In genomic region chr3:133533272-133533995, GRCm38 (mm10) we compare ENCODE assay signal across 27 mouse cellular contexts. TPM values are rescaled to one million over a fixed set of nuclear protein-coding genes. Genes with fewer than 3 reads are reported as not detected.
A peak's percentile ranks its signal among the peaks of the same experiment; 100 is the strongest.
DNase-seq lines count a peak whose midpoint lies in the region; ATAC-seq and TF ChIP-seq lines count a peak whose summit lies in the region.
"Had no signal": no experiment of that assay in that cellular context is flagged by ENCODE, and none has a peak within 500 bp of the region (broad histone marks: within the 10 kb centered on the region; RNA-seq: fewer than 3 reads in every experiment).

No protein-coding gene starts in this region.

- TF ChIP-seq CTCF in stomach, postnatal 0 days (IDR thresholded peaks at IDR 0.05; ENCODE audit: low read depth): no peak

- 71% methylated on average over 11 of the region's 11 CpGs for WGBS in heart, embryonic 16.5 days
- WGBS in heart, embryonic 12.5 days: 58% methylated on average over 11 of the region's 11 CpGs
- WGBS in stomach, postnatal 0 days: 60% methylated on average over 11 of the region's 11 CpGs

- ATAC-seq in heart, embryonic 16.5 days (replicated peaks; ENCODE audit: extremely low read depth, insufficient read depth, low FRiP score): no peak
- ATAC-seq in heart, embryonic 12.5 days (ENCODE audit: insufficient number of reproducible peaks, low FRiP score): no peak
- ATAC-seq in stomach, postnatal 0 days (ENCODE audit: low FRiP score, low TSS enrichment): 0 out of 2 replicates have a peak, but pooled peaks have one; percentile 70
- ATAC-seq: forebrain, embryonic 14.5 days; inflammation-experienced regulatory T-cells, adult 6 months had no signal

- H3K4me3 ChIP-seq in heart, embryonic 16.5 days (ENCODE audit: low read length): no peak overlapping the region
- H3K4me3 ChIP-seq in heart, embryonic 12.5 days: no peak overlapping the region
- H3K4me3 ChIP-seq in stomach, postnatal 0 days (ENCODE audit: low read depth, low read length): no peak overlapping the region
- H3K4me3 ChIP-seq: hindbrain, embryonic 10.5 days; hindbrain, embryonic 15.5 days; limb, embryonic 13.5 days; lung, embryonic 15.5 days; midbrain, embryonic 10.5 days; myocyte; neural tube, embryonic 13.5 days had no signal

- no peaks in the 10 kb centered on the region for H3K9me3 ChIP-seq in heart, embryonic 16.5 days (replicated peaks; ENCODE audit: control insufficient read depth, low read length)
- H3K9me3 ChIP-seq in heart, embryonic 12.5 days (replicated peaks): 0 out of 2 replicates have a peak, but pooled peaks cover 5% of the 10 kb centered on the region
- H3K9me3 ChIP-seq in stomach, postnatal 0 days (ENCODE audit: control insufficient read depth, low read length): no peaks in the 10 kb centered on the region
- H3K9me3 ChIP-seq: G1E; hindbrain, embryonic 10.5 days; hindbrain, embryonic 15.5 days; limb, embryonic 13.5 days; lung, embryonic 15.5 days; neural tube, embryonic 13.5 days had no signal

- 0 out of 2 replicates have a peak overlapping the region, but pooled peaks have one; percentile 1 for H3K4me2 ChIP-seq in heart, embryonic 16.5 days (ENCODE audit: low read depth, low read length)
- H3K4me2 ChIP-seq in heart, embryonic 12.5 days: no peak overlapping the region
- H3K4me2 ChIP-seq in stomach, postnatal 0 days (replicated peaks; ENCODE audit: low read depth): no peak overlapping the region
- H3K4me2 ChIP-seq: heart, embryonic 11.5 days; hindbrain, embryonic 15.5 days; limb, embryonic 13.5 days; liver, embryonic 11.5 days; lung, embryonic 15.5 days; neural tube, embryonic 13.5 days had no signal

- peak; percentile 27 for DNase-seq in kidney, postnatal 10 days
- no peak for DNase-seq in kidney, adult 18-20 months
- DNase-seq in R1 (ENCODE audit: low read depth, low spot score): peak; percentile 97
- no peak for DNase-seq in stomach, postnatal 0 days (ENCODE audit: low spot score)
- no peak for DNase-seq in spleen, postnatal 14 days (ENCODE audit: low spot score in 2 of 2)
- no peak for DNase-seq in heart, postnatal 10 days
- DNase-seq: adrenal gland, postnatal 14 days; cerebellum, adult 11-12 months; cerebellum, adult 9-11 months; gastrocnemius, postnatal 14 days; heart, postnatal 14 days; right cerebral cortex, postnatal 4 days; thymus, postnatal 14 days had no signal

- no peak for TF ChIP-seq EP300 in stomach, postnatal 0 days (optimal IDR thresholded peaks at IDR 0.05)

- H3K27me3 ChIP-seq in heart, embryonic 16.5 days (ENCODE audit: control insufficient read depth, insufficient read depth, low read length): no peaks in the 10 kb centered on the region
- H3K27me3 ChIP-seq in heart, embryonic 12.5 days (replicated peaks): no peaks in the 10 kb centered on the region
- H3K27me3 ChIP-seq in stomach, postnatal 0 days (ENCODE audit: control insufficient read depth, insufficient read depth, low read length): no peaks in the 10 kb centered on the region
- H3K27me3 ChIP-seq: hindbrain, embryonic 15.5 days; limb, embryonic 13.5 days; lung, embryonic 15.5 days; neural tube, embryonic 13.5 days had no signal

- H3K4me1 ChIP-seq in heart, embryonic 16.5 days (ENCODE audit: control insufficient read depth, insufficient read depth, low read length): peaks cover 17% of the 10 kb centered on the region
- H3K4me1 ChIP-seq in heart, embryonic 12.5 days (replicated peaks): peaks cover 28% of the 10 kb centered on the region
- 0 out of 2 replicates have a peak, but pooled peaks cover 5% of the 10 kb centered on the region for H3K4me1 ChIP-seq in stomach, postnatal 0 days (replicated peaks; ENCODE audit: control insufficient read depth, insufficient read depth)

- H3K9ac ChIP-seq in heart, embryonic 16.5 days (ENCODE audit: low read length): no peak overlapping the region
- H3K9ac ChIP-seq in heart, embryonic 12.5 days: no peak overlapping the region
- H3K9ac ChIP-seq in stomach, postnatal 0 days (ENCODE audit: low read length): no peak overlapping the region
- H3K9ac ChIP-seq: hindbrain, embryonic 15.5 days; limb, embryonic 13.5 days; lung, embryonic 15.5 days; neural tube, embryonic 13.5 days had no signal

- intact Hi-C loops in heart, postnatal 10 days (cut with DNase I): no loop called here

- no peaks in the 10 kb centered on the region for H3K36me3 ChIP-seq in heart, embryonic 16.5 days (ENCODE audit: control insufficient read depth, insufficient read depth)
- peaks cover 8% of the 10 kb centered on the region; the same call in 1 of the 2 replicates for H3K36me3 ChIP-seq in heart, embryonic 12.5 days
- no peaks in the 10 kb centered on the region for H3K36me3 ChIP-seq in stomach, postnatal 0 days (ENCODE audit: control insufficient read depth, insufficient read depth, low read length)
- H3K36me3 ChIP-seq: hindbrain, embryonic 15.5 days had no signal

- H3K27ac ChIP-seq in heart, embryonic 16.5 days (ENCODE audit: low read length): no peak overlapping the region
- H3K27ac ChIP-seq in heart, embryonic 12.5 days (ENCODE audit: poor library complexity, severe bottlenecking): no peak overlapping the region
- H3K27ac ChIP-seq in stomach, postnatal 0 days (replicated peaks): 0 out of 2 replicates have a peak overlapping the region, but pooled peaks have one; percentile 41
- H3K27ac ChIP-seq: hindbrain, embryonic 10.5 days; hindbrain, embryonic 15.5 days; limb, embryonic 13.5 days; lung, embryonic 15.5 days; midbrain, embryonic 10.5 days; neural tube, embryonic 13.5 days had no signal

RNA-seq across cellular contexts. Expression of gene Tet2, which starts 11.5 kb away (rescaled TPM):
- polyA plus RNA-seq in heart, embryonic 16.5 days (2015; fragmentation: Nextera tagmentation; extraction: Ambion mirVana): 11.3 and 14.7 TPM in 2 replicates
- polyA plus RNA-seq in heart, embryonic 12.5 days (2016; fragmentation: Nextera tagmentation; extraction: Ambion mirVana): 15.3 and 16.3 TPM in 2 replicates
- polyA plus RNA-seq in stomach, postnatal 0 days (2015; fragmentation: Nextera tagmentation; extraction: Ambion mirVana): 11.2 and 12.9 TPM in 2 replicates
- total RNA-seq in heart, postnatal 10 days (2021): 10 to 100 TPM; 41.3 to 44.4 TPM

Comparison
In these comparisons a context has a peak if more than half of its experiments do, and no peak if none do; other contexts are left out.
1. DNase-seq: peak in kidney, postnatal 10 days (single experiment) and R1 (single experiment); none in kidney, adult 18-20 months (single experiment), stomach, postnatal 0 days (single experiment), spleen, postnatal 14 days (0 of 2) and heart, postnatal 10 days (0 of 2).